Mouse (Mus musculus): Measurements from ENCODE around the gene Tpp1.

DNA sequence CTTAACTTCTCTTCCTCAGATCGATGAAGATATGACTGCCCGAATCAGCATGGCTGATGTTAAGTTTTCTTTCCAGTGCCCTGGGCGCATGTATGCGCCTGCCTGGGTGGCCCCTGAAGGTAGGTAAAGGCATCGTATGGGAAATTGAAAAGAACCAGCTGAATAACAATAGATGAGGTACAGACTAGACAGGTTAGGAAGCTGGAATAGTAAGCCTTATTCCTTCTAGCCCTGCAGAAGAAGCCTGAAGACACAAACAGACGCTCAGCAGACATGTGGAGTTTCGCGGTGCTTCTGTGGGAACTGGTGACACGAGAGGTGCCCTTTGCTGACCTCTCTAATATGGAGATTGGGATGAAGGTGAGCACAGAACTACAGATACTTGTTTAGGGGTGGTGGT, 10.1 kb downstream of the Tpp1 start:
- no peak for TF ChIP-seq CTCF (IDR thresholded peaks at IDR 0.05)
- TF ChIP-seq POLR2A (IDR thresholded peaks at IDR 0.05; ENCODE audit: insufficient read depth, low read depth, low read length): no peak
- no peak for TF ChIP-seq EP300 (IDR thresholded peaks at IDR 0.05; ENCODE audit: insufficient read depth, low read depth, low read length)
